Mouse (Mus musculus): ENCODE data around the gene Cttn.

DNA sequence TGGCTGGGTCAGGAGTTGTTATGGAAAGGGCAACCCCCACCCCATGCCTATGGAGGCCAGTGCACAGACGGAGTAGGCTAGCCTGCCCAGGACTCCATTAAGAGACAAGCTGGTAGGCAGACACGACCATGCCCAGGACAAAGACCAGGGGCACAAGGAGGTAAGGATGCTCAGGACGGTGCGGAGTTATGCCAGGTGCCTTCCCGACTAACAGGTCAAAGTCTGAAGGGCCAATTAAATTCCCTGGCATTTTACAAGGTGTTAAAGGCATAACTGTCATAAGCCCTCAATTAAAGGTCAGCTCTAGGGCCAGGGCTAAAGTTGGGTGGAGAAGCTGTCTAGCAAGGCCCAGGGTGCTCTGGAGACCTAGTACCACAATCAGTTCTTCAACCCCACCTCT is 2.1 kb downstream of the Cttn start:
- no peak for TF ChIP-seq GATA1 (IDR thresholded peaks at IDR 0.05; ENCODE audit: borderline replicate concordance, low read length)
- no peak for TF ChIP-seq FLI1 (IDR thresholded peaks at IDR 0.05; ENCODE audit: low read length)
